Mouse (Mus musculus) fibroblast of lung, adult 2 months (primary cell): ENCODE results near the gene Gm47791.

ENCODE experiments used
- DNase-seq: peaks from one replicate; pipeline ENCODE4 v3.0.0-alpha.2; 2011; ENCODE audit warnings: low read depth

Gm47791 gene

DNA sequence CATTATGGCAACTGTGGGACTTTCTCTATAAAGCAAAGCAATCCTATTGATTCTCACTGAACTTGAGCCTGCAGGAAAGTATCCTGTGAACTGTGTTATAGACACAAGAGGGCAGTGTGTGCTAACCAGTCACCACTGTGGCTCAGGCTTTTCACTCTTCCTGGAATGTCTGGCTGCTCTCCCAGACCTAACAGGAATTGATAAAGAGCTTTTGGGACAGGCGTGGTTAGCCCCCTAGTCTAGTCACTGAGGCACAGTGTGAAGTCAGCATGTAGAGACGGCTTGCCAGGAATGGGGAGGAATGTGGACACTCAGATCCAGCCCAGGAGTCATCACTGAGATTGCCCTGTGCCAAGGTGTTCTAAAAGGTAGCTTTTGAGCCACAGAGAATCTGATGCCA is 16.4 kb upstream of the Gm47791 start:
- peak; percentile 70 for DNase-seq

- DNase-seq = no peak
These were observed 14.5 kb upstream of the Gm47791 start for GRCm38 (mm10) chr1:82785546-82785945.

GRCm38 (mm10) chr1:82783559-82783958 is 12.5 kb upstream of the Gm47791 start:
- DNase-seq = no peak

DNA sequence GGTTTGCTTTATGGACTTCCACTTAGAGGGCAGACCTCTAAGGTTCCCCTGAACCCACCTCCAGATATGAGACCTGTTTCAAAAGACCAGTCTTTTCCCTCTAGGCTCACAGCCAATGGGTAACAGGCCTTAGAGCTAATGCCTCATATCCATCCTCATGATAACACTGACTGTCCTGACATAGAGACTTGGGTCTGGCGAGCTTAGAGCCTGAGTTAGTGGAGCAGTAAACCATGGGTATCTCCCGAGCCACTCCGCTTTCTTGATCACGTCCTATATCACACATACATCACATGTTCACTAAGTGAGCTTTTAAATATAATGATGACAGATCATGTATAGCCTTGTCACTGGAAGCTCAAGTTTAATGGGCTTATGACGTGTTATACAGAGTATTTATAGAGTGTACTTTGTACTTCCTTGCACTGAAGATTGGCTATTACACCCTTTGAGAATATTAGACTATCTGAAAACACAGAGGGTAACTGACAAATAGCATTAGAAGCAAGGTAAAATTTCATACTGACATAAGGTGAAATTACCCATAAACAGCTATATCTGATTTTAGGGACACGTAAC is 8.4 kb upstream of the Gm47791 start:
- DNase-seq = no peak

GRCm38 (mm10) chr1:82775293-82775692 is 4.2 kb upstream of the Gm47791 start:
- DNase-seq = no peak

- no peak for DNase-seq
These were observed 2.2 kb upstream of the Gm47791 start for GRCm38 (mm10) chr1:82773208-82773607.

DNA sequence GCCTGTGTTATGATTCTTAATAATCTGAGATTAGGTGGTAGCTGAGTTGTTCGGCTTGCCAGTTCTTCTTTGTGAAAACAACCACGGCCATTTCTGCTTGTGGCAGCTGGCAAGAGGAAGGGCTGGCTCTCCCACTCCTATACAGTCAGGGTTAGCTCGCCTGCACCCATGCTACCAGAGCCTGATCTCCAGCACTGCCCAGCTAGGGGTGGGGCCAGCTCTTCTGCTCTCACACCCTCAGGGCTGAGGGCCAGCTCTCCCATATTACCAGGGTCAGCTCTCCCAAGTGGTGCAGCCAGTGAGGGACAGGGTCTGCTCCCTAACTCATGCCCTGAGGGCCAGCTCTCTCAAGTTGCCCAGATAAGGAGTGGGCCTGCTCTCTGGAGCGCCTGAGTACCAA is 1.4 kb upstream of the Gm47791 start:
- DNase-seq = no peak

DNA sequence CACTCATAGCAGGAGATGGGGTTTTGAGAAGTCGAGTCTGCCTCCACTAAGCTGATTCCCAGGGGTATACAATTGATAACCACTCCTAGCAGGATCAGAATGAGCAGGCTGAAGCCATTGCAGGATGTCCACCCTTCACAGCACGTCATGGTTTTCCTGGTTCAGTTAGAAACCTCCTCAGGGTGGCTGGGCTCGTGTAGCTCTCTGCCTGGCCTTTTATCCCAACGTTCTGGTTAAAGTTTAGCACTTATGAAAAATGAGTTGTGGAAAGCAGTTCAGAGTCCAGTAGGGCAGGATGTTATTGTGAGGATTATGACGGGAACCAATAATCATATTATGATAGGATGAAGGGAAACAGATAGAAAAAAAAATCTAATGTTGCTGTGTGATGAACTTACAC is 2.8 kb downstream of the Gm47791 start, which contains the start of gene Tm4sf20:
TSS of gene Tm4sf20 (minus strand) at position 193 of the 400 bp plus-strand sequence.
- no peak for DNase-seq

GRCm38 (mm10) chr1:82766641-82767040 is 4.4 kb downstream of the Gm47791 start:
- no peak for DNase-seq

DNA sequence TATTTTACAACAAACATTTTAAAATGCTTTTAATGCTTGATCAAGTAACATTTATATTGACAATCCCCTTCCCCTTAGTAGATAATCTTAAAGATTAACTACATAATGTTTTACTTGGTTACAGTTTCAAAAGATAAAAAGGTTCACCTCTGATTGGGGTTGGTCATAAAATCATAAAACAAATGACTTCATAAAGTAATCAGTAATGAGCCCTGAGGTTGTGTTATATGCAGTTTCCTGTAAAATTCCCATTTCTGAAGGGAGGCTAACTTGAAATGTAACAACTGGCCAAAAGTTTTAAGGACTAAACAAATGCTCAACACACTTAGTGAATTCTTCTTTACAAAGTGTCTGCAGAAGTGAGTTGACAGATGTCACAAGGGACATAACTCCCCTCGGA is 4.8 kb downstream of the Gm47791 start:
- no peak for DNase-seq

DNA sequence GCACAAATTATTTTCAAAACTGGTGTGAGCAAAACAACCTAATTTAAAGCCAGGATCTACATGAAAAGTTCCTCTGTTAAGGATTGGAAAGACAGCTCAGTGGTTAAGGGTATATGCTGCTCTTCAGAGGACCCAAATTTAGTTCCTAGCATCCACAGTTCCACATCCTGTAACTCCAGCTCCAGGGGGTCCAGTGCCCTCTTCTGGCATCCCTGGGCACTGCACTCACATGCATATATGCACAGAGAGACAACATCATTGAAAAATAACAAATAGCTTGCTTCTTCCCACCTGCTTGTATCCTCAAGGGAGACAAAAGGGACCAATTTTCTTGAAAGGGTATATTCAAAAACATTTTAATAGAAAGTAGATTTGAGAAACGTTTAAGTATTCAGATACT is 8.8 kb downstream of the Gm47791 start:
- no peak for DNase-seq

DNA sequence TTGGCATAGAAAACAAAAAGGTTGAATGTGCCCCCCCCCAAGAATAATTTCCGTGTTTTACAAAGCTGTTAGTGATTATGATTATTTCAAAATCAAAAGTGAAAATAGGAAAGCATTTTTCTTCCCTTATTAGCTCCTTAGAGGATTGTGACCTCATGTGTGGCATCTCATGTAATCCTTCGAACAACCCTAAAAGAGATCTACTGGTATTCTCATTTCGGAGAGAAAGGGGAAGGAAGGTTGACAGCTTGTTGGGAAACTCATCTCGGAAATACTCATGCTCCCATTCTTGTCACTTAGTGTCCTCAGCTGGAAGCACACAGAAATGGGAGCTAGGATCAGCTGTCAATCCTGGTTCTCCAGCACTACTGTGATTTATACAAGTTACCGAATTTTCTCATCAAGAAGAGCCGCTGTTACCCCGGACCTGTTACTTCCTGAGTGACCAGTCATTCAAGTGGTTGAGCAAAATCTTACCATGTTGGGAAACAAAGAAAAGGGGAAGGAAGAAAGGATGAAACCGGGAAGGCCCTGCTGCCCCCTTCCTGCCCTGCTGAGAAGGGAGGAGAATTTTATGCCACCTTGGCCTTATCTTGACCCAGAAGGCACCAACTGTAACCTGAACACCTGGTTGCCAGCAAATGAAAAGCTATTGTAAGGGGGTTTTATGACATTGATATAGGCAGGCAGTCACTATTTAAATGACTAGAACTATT is 9.4 kb downstream of the Gm47791 start:
- no peak for DNase-seq

DNA sequence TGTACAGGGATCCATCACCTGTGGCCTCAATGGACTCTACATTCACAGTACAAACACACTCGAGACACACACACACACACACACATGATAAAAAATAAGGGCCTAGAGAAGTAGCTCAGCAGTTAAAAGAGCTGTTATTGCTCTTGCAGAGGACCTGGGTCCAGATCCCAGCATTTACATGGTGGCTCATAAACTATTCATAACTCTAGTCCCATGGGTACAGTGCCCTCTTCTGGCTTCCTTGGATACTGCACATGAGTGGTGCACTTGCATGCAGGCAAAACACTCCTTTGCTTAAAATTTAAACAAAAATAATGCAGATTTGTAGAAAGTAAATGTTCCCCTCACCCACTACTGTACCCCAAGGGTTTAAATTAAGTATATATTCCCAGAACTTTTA is 11.5 kb downstream of the Gm47791 start:
- DNase-seq = no peak

DNA sequence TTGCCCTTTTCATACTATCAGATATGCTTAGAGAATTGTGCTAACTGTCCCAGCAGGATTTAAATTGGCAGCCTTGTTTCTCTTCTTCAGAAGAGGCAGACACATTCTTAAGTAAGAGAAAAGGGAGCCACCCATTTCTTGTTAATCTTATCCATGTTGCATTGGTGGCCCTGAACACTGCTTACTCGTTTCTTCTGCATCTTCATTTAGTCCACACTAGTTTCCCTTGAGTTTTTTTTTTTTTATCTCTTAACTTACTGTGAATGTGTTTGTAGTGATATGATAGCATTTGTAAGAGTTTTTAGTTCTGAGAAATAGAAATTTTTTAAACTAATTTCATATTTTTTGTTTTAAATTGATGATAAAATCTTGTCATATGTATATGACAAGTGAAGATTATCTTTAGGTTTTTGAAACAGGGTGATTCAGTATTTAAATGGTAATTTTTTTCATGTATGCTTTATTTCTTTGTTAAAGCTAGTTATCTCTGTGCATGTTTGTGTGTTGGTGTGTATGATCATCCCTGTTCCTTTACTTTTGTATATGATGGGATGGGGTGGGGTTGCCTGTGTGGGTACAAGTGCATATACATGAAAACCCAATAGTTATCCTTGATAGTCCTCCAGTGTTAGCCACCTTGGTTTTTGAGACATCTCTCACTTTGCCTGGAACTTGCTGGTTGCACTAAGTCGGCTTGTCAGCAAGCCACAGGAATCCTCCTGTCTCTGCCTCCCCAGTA is 23.2 kb downstream of the Gm47791 start:
- DNase-seq = no peak

DNA sequence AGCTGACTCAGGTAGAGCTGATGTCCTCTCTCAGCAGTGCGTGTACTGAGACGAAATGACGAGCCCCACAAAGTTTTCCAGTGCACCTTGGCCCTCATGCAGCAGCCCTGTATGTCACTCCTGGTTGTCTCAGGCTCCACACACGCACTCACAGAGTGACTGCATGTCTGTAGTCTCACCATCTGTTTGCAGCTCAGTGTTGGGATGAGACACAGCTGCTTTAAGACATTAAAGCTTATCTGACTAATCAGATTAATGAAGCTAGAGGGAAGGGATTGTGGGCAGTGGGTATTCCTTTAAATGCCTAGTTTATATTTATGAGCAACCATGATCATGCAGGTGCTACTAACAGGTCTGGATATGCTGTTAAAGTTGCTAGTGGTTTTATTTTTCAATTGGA is 24.6 kb downstream of the Gm47791 start:
- no peak for DNase-seq

DNA sequence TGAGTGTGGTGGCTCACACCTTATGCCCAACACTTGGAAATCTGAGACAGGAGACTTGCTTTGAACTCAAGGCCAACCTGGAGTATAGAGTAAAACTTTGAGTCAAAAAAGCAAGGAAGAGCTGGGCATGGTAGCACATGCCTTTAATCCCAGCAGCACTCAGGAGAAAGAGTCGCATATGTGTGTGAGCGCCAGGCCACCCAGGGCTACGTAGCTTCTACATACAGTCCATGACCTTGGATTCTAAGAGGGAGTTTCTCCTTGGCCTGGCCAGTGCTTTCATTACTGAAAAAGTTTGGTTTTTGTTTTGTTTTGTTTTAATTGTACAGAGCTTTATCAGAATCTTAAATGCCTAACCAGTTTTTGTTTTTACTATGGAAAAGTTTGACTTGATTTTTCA is 27.1 kb downstream of the Gm47791 start:
- DNase-seq = no peak

DNA sequence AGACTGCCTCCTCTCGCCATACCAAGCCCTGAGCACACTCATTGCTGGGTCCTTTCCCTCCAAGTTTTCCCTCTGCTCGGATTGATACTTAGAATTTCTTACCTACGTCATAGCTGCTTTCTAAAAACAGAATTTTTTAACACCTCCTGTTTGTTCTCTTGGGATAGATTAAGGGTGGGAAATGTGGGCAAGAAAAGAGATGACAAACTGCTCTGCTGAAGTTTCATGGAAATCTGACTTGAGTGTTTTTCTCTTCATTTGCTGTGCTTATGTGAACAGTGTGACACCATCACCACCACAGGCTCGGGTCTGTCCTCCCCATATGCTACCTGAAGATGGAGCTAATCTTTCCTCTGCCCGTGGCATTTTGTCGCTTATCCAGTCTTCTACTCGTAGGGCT is 29.5 kb downstream of the Gm47791 start:
- DNase-seq = no peak

DNA sequence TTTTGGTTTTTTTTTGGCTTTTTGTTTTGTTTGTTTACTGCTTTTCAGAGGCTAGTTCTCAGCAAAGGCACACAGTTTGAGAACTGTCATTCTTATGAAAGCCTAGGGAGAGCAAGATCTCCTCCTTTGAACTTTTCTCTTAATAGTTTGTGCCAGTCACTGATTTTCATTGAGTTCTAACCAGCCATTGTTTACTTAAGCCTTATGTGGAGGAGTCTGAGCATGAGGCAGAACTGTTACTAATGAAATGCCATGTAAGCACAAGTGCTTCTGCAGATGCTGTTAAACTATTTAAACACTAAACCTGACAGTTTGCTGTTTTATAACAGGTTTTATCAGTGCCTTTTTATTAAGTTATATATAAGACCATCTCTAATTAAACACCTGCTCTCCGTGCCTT is 33.0 kb downstream of the Gm47791 start:
- DNase-seq = no peak

GRCm38 (mm10) chr1:82733357-82733756 is 37.7 kb downstream of the Gm47791 start:
- no peak for DNase-seq

GRCm38 (mm10) chr1:82726482-82726881 is 44.6 kb downstream of the Gm47791 start:
- DNase-seq = no peak

GRCm38 (mm10) chr1:82725875-82726185 is 45.2 kb downstream of the Gm47791 start:
- no peak for DNase-seq

DNA sequence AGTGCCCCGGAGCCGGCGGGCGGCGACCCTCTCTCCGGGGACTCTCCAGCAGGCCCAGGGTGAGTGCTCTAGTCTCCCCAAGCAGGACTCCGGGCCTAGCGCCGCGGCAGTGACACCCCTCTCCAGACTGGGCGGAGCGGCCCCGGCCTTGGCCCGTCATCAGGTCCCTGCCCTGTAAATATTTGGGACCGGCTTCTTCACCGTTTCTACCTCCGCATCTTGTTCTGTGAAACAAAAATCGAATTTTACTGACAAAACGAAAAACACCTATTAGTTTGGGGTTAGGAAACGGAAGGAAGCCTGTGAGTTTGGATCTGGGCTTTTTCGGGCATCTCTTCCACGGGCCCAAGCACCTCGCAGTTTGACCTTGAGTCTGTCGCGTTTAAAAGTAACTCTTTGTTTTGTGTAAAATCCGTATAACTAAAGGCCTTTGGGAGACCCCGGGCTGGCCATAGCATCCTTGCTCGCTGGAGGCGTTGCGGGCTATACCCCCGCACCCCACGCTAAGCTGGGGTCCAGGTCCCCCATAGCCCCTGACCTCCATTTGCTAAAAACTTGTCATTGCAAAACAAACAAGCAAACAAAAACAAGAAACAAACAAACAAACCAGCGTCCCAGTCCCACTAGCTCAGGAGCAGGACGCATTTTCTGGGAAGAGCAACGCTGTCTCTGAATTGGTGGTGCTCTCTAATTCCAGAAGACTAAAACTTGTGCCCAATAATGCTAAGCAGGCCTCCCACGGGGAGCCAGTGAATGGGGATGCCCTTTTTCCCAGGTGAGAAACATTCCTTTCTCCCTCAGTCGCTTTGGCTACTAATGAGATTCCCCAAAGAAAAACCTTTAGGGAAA is 45.8 kb downstream of the Gm47791 start:
- DNase-seq = no peak
